Mouse (Mus musculus) right cerebral cortex, adult 2 months (tissue): ENCODE measurements around the gene Epas1.

ENCODE experiments used
- DNase-seq, 2 experiments: peaks; one replicate each; pipeline ENCODE4 v3.0.0; 2021 to 2022; ENCODE audit warnings: low spot score in 2 of 2

Epas1 gene

GRCm38 (mm10) chr17:86753130-86753821, at the start of gene Epas1:
Gene Epas1 (plus strand): TSS chr17:86753700.
- peak; percentile 55 to 56 for DNase-seq

- DNase-seq = no peak
Observed at GRCm38 (mm10) chr17:86705236-86705635, 48.3 kb upstream of the Epas1 start.

- no peak for DNase-seq
Observed at GRCm38 (mm10) chr17:86706467-86706866, 47.0 kb upstream of the Epas1 start.

- DNase-seq = no peak
Observed at GRCm38 (mm10) chr17:86709803-86710202, 43.7 kb upstream of the Epas1 start.

GRCm38 (mm10) chr17:86710379-86710778, 43.1 kb upstream of the Epas1 start:
- no peak for DNase-seq

GRCm38 (mm10) chr17:86711949-86712348, 41.6 kb upstream of the Epas1 start:
- no peak for DNase-seq

GRCm38 (mm10) chr17:86712601-86713000, 40.9 kb upstream of the Epas1 start:
- DNase-seq = no peak

- no peak for DNase-seq
Observed at GRCm38 (mm10) chr17:86713591-86713990, 39.9 kb upstream of the Epas1 start.

GRCm38 (mm10) chr17:86724786-86725415, 28.6 kb upstream of the Epas1 start:
- peak; percentile 10 to 15 for DNase-seq

- no peak for DNase-seq
Observed at GRCm38 (mm10) chr17:86726480-86726879, 27.0 kb upstream of the Epas1 start.

GRCm38 (mm10) chr17:86727031-86727430, 26.5 kb upstream of the Epas1 start:
- DNase-seq = no peak

GRCm38 (mm10) chr17:86731273-86731672, 22.2 kb upstream of the Epas1 start:
- DNase-seq = no peak

- DNase-seq = peak in 1 of 2 experiments; percentile 7
Observed at GRCm38 (mm10) chr17:86732024-86732423, 21.5 kb upstream of the Epas1 start.

GRCm38 (mm10) chr17:86732522-86732921, 21.0 kb upstream of the Epas1 start:
- DNase-seq = no peak

- no peak for DNase-seq
Observed at GRCm38 (mm10) chr17:86733644-86734043, 19.9 kb upstream of the Epas1 start.

- no peak for DNase-seq
Observed at GRCm38 (mm10) chr17:86738477-86738876, 15.0 kb upstream of the Epas1 start.

GRCm38 (mm10) chr17:86743351-86743941, 10.1 kb upstream of the Epas1 start:
- DNase-seq = no peak

GRCm38 (mm10) chr17:86744943-86745342, 8.6 kb upstream of the Epas1 start:
- no peak for DNase-seq

- no peak for DNase-seq
Observed at GRCm38 (mm10) chr17:86751373-86751871, 2.1 kb upstream of the Epas1 start.

- no peak for DNase-seq
Observed at GRCm38 (mm10) chr17:86753931-86754805, 668 bp downstream of the Epas1 start.

- DNase-seq = no peak
Observed at GRCm38 (mm10) chr17:86754806-86755571, 1.5 kb downstream of the Epas1 start.
